Mouse (Mus musculus): ENCODE measurements around the gene Map3k12.

Map3k12 gene

DNA sequence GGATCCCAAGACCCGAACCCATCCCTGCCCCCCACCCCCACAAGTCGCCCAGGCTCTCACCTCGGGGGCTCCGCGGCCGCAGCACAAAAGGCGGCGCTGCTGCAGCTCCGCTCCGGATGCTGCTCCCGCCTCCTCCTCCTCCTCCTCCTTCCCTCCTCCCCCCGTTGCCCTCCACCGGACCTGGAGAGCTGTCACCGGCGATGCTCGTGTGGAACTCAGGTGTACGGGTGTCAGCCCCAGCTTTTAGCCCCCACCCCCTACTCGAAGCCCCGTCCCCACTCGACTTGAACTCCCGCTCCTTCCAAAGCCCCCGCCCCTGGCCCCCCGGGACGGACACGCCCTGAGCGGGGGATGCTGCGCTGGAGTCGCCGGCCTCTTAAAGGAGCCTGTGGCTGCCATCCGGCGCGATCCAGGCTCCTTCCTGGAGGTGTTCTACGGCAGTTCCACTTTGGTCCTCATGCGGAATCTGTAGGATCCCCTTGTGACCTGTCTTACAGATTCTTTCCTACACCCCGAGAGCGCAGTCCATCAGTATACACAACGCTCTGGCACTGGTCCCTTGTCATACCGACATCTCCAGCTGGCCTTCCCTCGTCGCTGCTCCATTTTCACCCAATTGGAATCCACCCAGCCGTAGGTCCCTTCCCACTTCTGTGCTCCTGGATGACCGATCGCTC, at the start of gene Map3k12:
Gene Map3k12, minus strand, starts transcription at position 337 of the 677 bp plus-strand sequence.
- peak; percentile 75 for DNase-seq (ENCODE audit: low read depth, low spot score)

GRCm38 (mm10) chr15:102563681-102564080, 46.8 kb upstream of the Map3k12 start:
- DNase-seq (ENCODE audit: low read depth, low spot score), result no peak

DNA sequence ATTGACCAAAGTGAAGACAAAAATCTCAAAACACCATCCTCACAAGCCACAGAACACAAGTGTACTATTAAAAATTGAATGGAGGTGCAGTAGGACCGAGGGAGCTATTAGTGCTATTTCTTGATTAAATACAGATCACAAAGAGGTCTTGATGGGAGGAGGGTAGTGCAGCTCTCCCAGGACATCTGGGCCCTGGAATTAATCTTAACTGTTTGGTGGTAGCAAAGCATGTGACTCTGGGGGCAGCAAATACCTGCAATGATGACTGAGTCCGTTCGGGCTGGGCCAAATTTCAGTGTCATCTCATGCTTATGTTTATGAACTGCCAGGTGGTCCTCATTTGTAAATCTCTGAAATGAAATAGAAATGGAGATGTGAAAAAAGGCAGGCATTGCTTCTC, 46.2 kb upstream of the Map3k12 start:
- DNase-seq (ENCODE audit: low read depth, low spot score), result no peak

DNA sequence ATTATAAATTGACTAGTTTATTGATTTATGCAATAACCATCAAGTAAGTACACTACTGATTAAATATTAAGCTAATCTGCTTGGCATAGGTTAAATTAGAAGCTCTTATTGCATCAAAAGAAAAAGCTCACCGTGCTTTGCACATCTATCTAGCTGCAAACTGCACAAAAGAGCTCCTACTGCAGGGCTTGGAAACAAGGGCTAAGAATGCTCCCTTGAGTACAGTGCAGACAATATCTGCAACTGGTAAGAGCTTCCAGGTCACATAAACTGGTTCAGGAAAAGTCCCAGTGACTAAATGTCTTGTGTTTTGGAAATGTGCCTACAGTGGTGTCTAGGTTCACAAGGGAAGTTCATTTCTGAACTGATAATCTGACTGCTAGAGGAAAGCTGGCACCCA, 45.6 kb upstream of the Map3k12 start:
- DNase-seq (ENCODE audit: low read depth, low spot score), result no peak

- DNase-seq (ENCODE audit: low read depth, low spot score), result no peak
Observed at GRCm38 (mm10) chr15:102557580-102557979, 40.7 kb upstream of the Map3k12 start.

GRCm38 (mm10) chr15:102555581-102555980, 38.7 kb upstream of the Map3k12 start:
- no peak for DNase-seq (ENCODE audit: low read depth, low spot score)

DNA sequence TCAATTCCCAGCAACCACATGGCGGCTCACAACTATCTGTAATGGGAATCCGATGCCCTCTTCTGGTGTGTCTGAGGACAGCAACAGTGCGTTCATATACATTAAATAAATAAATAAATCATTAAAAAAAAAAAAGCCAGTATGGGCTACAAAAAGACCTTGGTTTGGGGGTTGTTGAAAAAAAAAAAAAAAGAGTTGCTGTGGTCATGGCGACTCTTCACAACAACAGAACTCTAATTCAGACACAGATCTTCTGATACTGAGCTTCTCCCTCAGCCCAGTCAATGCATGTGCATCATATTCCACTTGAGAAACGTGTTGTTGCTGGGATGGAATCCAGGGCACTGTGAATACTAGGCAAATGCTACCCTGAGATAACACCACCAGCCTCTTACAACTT, 35.7 kb upstream of the Map3k12 start:
- DNase-seq (ENCODE audit: low read depth, low spot score), result no peak

DNA sequence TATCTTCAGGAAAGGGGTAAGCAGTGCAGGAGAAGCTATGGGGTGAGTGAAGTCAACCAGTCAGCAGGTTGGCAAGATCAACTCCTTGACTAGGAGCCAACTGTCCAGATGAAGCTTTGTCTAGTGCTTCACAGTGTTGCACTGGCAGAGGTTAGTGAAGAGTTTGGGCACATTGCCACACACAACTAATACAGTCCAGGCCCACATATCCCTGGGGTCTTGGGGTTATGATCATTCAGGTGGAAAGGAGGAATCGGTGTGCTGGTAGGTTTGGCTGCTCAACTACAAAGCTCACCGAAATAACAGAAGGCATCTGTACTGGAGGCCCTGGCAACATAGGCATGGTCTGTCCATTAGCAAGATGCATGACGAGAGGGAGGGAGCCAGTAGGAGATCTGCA, 30.6 kb upstream of the Map3k12 start:
- no peak for DNase-seq (ENCODE audit: low read depth, low spot score)

DNA sequence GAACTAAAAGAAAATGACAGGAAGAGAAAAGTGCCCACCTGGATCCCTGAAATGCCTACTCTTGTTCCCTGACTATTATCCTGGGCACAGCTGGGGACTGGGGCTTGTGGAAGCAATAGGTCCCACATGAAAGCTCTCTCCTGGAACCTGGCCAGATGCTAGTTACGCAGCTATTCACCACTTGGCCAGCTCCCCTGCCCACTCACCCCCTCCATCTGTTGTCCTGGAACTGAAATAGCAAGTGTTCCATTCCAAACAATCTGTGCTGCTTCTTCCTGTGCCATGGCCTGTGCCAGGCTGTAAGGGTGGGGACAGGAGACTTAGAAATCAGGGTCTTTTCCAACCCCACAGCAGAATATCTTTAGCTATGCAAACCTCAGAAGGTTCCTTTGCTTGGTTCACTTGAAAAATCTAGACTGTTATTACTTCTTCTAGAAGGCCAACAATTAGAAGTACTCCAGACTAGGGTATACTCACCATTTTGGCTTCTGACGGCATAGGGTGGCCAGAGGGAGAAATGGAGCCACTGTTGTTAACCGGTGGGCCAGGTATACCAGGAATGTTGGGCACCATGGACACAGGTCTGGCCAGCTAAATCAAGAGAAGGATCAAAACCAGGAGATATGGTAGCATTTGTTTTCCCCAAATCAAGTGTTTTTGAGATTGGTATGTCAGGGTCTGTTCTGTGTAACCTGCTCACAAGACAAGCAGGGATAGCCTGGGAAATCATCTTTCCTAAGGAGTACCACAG, 30.0 kb upstream of the Map3k12 start:
- no peak for DNase-seq (ENCODE audit: low read depth, low spot score)

GRCm38 (mm10) chr15:102546246-102546645, 29.4 kb upstream of the Map3k12 start:
- DNase-seq (ENCODE audit: low read depth, low spot score), result no peak

DNA sequence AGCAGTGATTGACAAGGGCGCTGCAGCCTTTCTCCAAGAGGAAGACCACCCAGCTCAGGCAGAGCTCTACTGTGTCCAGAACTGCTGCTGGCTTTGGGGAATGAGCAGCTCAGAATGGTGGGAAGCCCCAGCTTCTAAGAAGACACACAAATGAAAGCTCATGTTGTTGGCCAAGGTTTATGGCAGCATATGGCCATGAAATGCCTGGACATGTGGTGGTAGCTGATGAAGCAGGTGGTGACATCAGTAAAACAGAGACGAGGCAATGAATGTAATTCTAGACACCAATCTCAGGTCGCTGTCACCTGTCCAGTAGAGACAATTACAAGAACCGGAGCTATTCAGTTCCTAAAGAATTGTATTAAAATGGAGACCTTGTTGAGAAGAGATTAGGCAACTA, 27.9 kb upstream of the Map3k12 start:
- no peak for DNase-seq (ENCODE audit: low read depth, low spot score)

DNA sequence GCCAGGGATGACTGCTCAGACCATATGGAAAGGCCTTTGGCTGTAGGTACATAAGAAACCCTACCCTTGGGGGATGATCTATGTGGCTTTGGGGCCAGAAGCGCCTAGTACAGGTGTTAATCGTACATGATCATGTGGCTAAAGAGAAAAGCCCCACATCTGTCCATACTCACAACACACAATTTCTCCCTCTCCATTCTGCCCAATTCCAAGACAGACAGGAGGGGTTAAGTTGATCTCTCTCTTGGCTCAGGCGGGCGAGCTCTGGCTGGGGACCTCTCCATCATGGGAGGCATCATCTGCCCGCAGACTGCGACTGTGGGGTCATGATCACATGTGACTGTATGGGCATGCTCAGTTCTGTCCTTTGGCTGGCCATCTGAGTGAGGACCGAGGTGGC, 17.1 kb upstream of the Map3k12 start:
- no peak for DNase-seq (ENCODE audit: low read depth, low spot score)

DNA sequence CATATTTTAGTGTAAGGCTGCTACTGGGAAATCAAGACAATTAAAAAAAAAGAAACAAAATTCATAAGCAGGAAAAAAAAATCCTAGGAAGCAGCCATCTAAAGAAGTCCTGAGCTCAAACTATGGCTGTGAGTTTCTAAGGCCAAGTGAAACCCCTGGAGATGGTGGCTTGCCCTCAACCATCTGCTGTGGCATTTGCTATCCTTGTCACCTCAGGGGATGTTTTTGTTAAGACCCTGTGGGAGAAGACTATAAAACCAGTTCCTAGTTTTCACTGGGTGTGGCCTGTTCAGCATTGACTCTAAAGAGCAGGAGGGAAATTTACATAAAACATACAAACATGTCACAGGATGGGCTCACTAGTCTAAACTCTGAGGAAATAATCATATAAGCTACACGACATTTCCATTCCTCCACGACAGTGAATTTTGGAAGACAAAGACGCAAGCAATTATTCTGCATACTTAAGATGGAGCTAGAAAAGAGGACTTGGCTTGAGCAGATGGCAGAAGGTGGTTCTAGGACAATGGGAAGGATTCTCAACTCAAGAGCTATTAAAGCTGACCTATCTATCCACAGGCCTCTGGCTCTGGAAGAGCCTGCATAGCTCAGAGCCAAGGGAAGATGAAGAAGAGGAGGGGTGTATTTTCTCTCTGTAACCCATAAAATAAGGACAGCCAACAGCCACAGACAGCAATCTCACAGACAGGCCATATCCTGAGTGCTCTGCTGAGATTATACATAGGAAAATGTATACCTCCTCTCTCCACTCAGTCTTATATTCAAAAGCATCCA, 15.4 kb upstream of the Map3k12 start:
- no peak for DNase-seq (ENCODE audit: low read depth, low spot score)

- no peak for DNase-seq (ENCODE audit: low read depth, low spot score)
Observed at GRCm38 (mm10) chr15:102531586-102531985, 14.7 kb upstream of the Map3k12 start.

- no peak for DNase-seq (ENCODE audit: low read depth, low spot score)
Observed at GRCm38 (mm10) chr15:102530566-102530965, 13.7 kb upstream of the Map3k12 start.

DNA sequence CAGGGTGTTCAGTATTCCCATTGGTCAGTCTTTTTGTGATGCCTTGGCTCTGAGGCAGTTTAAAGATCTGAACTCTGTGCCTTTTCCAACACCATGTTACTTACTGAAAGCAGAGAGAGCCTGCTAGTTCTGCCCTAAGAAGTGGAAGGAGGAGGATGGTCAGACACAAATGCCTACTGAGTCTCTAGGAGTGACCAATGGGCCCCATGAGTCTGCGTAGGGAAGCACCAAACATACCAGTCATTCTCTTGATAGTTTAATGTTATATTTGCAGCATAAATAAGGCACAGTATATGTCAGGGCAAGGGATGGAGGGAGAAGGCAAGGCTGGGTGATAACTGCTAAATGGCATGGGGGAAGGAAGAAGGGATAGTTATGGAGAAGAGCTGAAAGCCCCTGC, 11.5 kb upstream of the Map3k12 start:
- DNase-seq (ENCODE audit: low read depth, low spot score), result no peak

- DNase-seq (ENCODE audit: low read depth, low spot score), result peak; percentile 60
Observed at GRCm38 (mm10) chr15:102527936-102528335, 11.1 kb upstream of the Map3k12 start.

GRCm38 (mm10) chr15:102526111-102527002, 9.5 kb upstream of the Map3k12 start:
- no peak for DNase-seq (ENCODE audit: low read depth, low spot score)

GRCm38 (mm10) chr15:102524892-102525485, 8.1 kb upstream of the Map3k12 start, which contains the start of gene Npff:
Gene Npff, minus strand, starts transcription at chr15:102524942.
- peak; percentile 77 for DNase-seq (ENCODE audit: low read depth, low spot score)

- DNase-seq (ENCODE audit: low read depth, low spot score), result no peak
Observed at GRCm38 (mm10) chr15:102521480-102521879, 4.6 kb upstream of the Map3k12 start.

- DNase-seq (ENCODE audit: low read depth, low spot score), result no peak
Observed at GRCm38 (mm10) chr15:102520416-102520815, 3.6 kb upstream of the Map3k12 start.

Measured in R1 (cell line).